Mouse (Mus musculus) neural tube, embryonic 15.5 days (tissue): ENCODE results near the gene Xxylt1. TPM values are rescaled to one million over a fixed set of nuclear protein-coding genes. Genes with fewer than 3 reads are reported as not detected.

ENCODE experiments used
- ATAC-seq: fragments of 200-750 bp; cut with Nextera tagmentation; 2 replicates; pipeline ENCODE4 v1.8.0; 2017; ENCODE audit warnings: mild to moderate bottlenecking, moderate TSS enrichment, moderate library complexity; ENCODE audit not compliant: low FRiP score
- H3K27ac ChIP-seq: fragments of 300-500 bp; sonication (generic); replicated peaks from 2 replicates; pipeline ENCODE4 v1.5.1; 2015; ENCODE audit warnings: mild to moderate bottlenecking, inconsistent platforms
- H3K27me3 ChIP-seq: fragments of 300-500 bp; sonication (generic); replicated peaks from 2 replicates; pipeline ENCODE4 v1.6.1; 2015; ENCODE audit warnings: inconsistent platforms
- H3K36me3 ChIP-seq: fragments of 300-500 bp; sonication (generic); 2 replicates; pipeline ENCODE4 v1.6.1; 2015; ENCODE audit warnings: inconsistent platforms
- H3K4me1 ChIP-seq: fragments of 300-500 bp; sonication (generic); 2 replicates; pipeline ENCODE4 v1.6.1; 2015; ENCODE audit warnings: inconsistent platforms
- H3K4me2 ChIP-seq: fragments of 300-500 bp; sonication (generic); 2 replicates; pipeline ENCODE4 v1.6.1; 2015; ENCODE audit warnings: inconsistent platforms, mild to moderate bottlenecking, moderate library complexity
- H3K4me3 ChIP-seq: fragments of 300-500 bp; sonication (generic); replicated peaks from 2 replicates; pipeline ENCODE4 v1.5.1; 2015; ENCODE audit warnings: mild to moderate bottlenecking, inconsistent platforms
- H3K9ac ChIP-seq: fragments of 300-500 bp; sonication (generic); replicated peaks from 2 replicates; pipeline ENCODE4 v1.6.1; 2015; ENCODE audit warnings: mild to moderate bottlenecking, inconsistent platforms
- H3K9me3 ChIP-seq: fragments of 300-500 bp; sonication (generic); replicated peaks from 2 replicates; pipeline ENCODE4 v1.6.1; 2016; ENCODE audit warnings: inconsistent platforms
- WGBS: fragments of 180-500 bp; shearing (Covaris S2); methylation state at CpG from one replicate; pipeline ENCODE4 v1.1.7; 2015; ENCODE audit warnings: mixed read lengths; 5-methylcytosine and 5-hydroxymethylcytosine counted together
- polyA plus RNA-seq: library from polyadenylated mRNA; unstranded; fragments of >200 nt; fragmentation: Nextera tagmentation; extraction: Ambion mirVana; gene quantifications from 2 replicates; pipeline ENCODE4 v1.2.1, GENCODE M21; 2015

Gene Xxylt1
- polyA plus RNA-seq, 1 experiment from 2014 or later: 16.3 TPM

- Histone ChIP-seq H3K36me3 (no peaks in the 10 kb centered on the region), H3K4me2 (no peak overlapping the region), H3K4me1 (peaks cover 10% of the 10 kb centered on the region), H3K9me3 (no peaks in the 10 kb centered on the region), H3K4me3 (no peak overlapping the region), H3K9ac (no peak overlapping the region), H3K27ac (no peak overlapping the region), H3K27me3 (no peaks in the 10 kb centered on the region)
- WGBS: 70% methylated on average over 5 of the region's 5 CpGs
- ATAC-seq: no peak
Measured at GRCm38 (mm10) chr16:30966684-30967083, 114.5 kb downstream of the Xxylt1 start.

DNA sequence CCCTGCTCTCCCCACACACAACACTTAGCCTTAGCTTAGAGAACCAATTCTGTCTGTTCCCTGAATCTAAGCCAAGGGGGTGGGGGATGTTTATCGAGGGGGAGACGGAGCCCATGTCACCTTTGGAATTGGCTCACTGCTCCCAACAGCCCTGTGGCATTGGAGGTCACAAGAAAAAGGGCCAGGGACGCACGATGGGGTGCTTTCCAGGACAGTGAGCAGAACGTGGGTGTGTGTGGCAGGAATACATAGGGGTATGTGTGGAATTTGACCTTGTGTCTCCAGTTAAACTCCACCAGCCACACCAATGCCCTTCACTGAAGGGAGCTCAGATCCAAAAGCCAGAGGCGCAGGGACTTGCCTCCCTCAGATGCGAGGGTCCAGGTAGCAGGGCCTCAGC, 116.3 kb downstream of the Xxylt1 start:
- Histone ChIP-seq H3K4me2 (no peak overlapping the region), H3K36me3 (no peaks in the 10 kb centered on the region), H3K4me1 (peaks cover 10% of the 10 kb centered on the region), H3K9ac (no peak overlapping the region), H3K4me3 (no peak overlapping the region), H3K27ac (no peak overlapping the region), H3K27me3 (no peaks in the 10 kb centered on the region), H3K9me3 (no peaks in the 10 kb centered on the region)
- 80% methylated on average over 7 of the region's 7 CpGs for WGBS
- no peak for ATAC-seq

DNA sequence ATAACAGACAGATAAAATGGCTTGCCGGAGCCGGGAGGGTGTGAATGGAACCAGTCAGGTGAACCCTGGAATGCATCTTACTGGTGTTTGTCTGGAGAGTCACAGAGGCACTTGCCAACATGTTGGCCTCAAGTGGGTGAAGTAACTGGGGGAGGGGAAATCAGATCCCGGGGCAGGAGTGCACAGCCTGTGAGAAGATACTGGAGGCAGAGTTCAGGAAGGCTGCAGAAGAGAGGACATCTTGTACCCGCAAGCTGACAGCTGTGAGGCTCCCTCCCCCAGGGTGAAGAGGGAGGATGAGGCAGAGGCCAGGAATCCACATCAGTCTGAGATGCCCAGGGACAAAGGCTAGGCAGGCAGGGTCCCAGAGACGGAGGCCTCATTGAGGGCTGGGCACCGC, 116.8 kb downstream of the Xxylt1 start:
- no peaks in the 10 kb centered on the region for H3K9me3 ChIP-seq
- ATAC-seq: no peak
- peaks cover 5% of the 10 kb centered on the region for H3K4me1 ChIP-seq
- no peak overlapping the region for H3K9ac ChIP-seq
- H3K27me3 ChIP-seq: no peaks in the 10 kb centered on the region
- WGBS: 87% methylated on average over 6 of the region's 6 CpGs
- H3K27ac ChIP-seq: no peak overlapping the region
- H3K36me3 ChIP-seq: no peaks in the 10 kb centered on the region
- H3K4me2 ChIP-seq: no peak overlapping the region
- H3K4me3 ChIP-seq: no peak overlapping the region

DNA sequence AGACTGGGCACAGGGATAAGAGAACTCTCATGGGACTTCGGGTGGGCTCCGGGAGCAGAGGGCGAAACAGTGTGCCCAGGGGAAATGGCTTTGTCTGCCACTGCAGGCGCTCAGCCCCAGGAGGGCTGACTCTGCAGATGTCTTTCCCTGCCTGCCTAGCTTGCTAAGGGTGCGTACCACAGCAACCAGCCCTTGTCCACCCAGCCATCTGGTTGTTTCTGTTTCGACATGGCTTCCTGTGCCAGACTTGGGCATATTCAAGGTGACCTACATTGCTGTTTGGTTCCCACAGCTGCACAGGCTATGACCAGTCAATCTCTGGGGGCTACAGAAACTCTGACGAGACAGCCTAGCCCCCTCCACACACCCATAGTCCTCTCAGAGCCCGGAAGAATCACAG, 118.7 kb downstream of the Xxylt1 start:
- no peak overlapping the region for H3K27ac ChIP-seq
- no peak overlapping the region for H3K4me2 ChIP-seq
- no peaks in the 10 kb centered on the region for H3K4me1 ChIP-seq
- WGBS: 88% methylated on average over 8 of the region's 8 CpGs
- no peaks in the 10 kb centered on the region for H3K36me3 ChIP-seq
- no peaks in the 10 kb centered on the region for H3K27me3 ChIP-seq
- no peak overlapping the region for H3K4me3 ChIP-seq
- H3K9ac ChIP-seq: no peak overlapping the region
- ATAC-seq: no peak
- no peaks in the 10 kb centered on the region for H3K9me3 ChIP-seq

- 89% methylated on average over 8 of the region's 8 CpGs for WGBS
- H3K27ac ChIP-seq: no peak overlapping the region
Measured at GRCm38 (mm10) chr16:30961176-30961575, 120.1 kb downstream of the Xxylt1 start.

GRCm38 (mm10) chr16:30960266-30960665, 121.0 kb downstream of the Xxylt1 start:
- Histone ChIP-seq H3K4me2 (no peak overlapping the region), H3K4me3 (no peak overlapping the region), H3K9me3 (no peaks in the 10 kb centered on the region), H3K27me3 (no peaks in the 10 kb centered on the region), H3K4me1 (no peaks in the 10 kb centered on the region), H3K9ac (no peak overlapping the region), H3K36me3 (0 out of 2 replicates have a peak, but pooled peaks cover 4% of the 10 kb centered on the region), H3K27ac (no peak overlapping the region)
- WGBS: 77% methylated on average over 4 of the region's 4 CpGs
- ATAC-seq: no peak

More at GRCm38 (mm10) chr16:30961176-30961575, 120.1 kb downstream of the Xxylt1 start:
- ATAC-seq: no peak
- Histone ChIP-seq H3K36me3 (0 out of 2 replicates have a peak, but pooled peaks cover 4% of the 10 kb centered on the region), H3K9me3 (no peaks in the 10 kb centered on the region), H3K4me1 (no peaks in the 10 kb centered on the region), H3K4me2 (no peak overlapping the region), H3K9ac (no peak overlapping the region), H3K27me3 (no peaks in the 10 kb centered on the region), H3K4me3 (no peak overlapping the region)

DNA sequence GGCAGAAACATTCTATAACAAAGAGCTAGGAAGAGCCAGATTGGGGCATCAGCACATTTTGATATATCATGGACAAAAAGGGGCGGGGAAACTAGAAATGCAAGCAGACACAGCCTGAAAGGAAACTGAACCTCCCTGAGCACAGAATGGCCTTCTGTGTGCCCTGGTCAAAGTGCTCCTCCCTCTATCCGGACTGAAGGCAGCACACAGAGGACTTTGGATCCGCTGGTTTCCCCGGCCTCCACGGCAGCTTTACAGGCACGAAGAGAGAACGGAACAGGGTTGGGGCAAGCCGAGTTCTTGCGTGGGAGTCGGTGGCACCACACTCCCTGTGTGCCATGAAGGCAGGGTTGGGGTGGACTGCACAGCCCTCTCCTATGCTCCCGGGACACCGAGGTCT, 121.5 kb downstream of the Xxylt1 start:
- Histone ChIP-seq H3K36me3 (0 out of 2 replicates have a peak, but pooled peaks cover 4% of the 10 kb centered on the region), H3K4me2 (no peak overlapping the region), H3K9me3 (no peaks in the 10 kb centered on the region), H3K4me3 (no peak overlapping the region), H3K27ac (no peak overlapping the region), H3K9ac (no peak overlapping the region), H3K27me3 (no peaks in the 10 kb centered on the region), H3K4me1 (no peaks in the 10 kb centered on the region)
- no peak for ATAC-seq
- WGBS: 93% methylated on average over 12 of the region's 12 CpGs

DNA sequence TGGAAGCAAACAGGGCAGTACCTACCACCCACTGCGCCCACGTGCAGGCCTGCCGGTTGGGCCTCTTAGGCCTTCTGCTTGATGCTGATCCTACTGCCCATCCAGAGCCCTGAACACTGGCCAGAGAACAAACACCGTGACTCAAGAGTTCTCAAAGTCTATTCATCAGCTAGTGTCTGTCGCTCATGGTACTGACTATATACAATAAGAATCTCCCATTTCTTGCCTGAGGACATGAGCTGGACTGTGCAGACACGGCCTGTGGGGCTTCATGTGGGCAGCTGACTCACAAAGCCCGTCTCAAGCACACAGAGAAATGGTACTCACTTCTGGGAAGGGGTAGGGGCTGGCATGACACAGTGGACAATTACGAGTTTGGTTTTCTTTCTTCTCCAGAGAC, 125.1 kb downstream of the Xxylt1 start:
- no peaks in the 10 kb centered on the region for H3K4me1 ChIP-seq
- H3K9ac ChIP-seq: no peak overlapping the region
- WGBS: 88% methylated on average over 8 of the region's 8 CpGs
- no peak for ATAC-seq
- no peak overlapping the region for H3K4me2 ChIP-seq
- peak overlapping the region; percentile 42 for H3K27ac ChIP-seq
- no peaks in the 10 kb centered on the region for H3K27me3 ChIP-seq
- 0 out of 2 replicates have a peak, but pooled peaks cover 4% of the 10 kb centered on the region for H3K36me3 ChIP-seq
- no peak overlapping the region for H3K4me3 ChIP-seq
- no peaks in the 10 kb centered on the region for H3K9me3 ChIP-seq

- H3K4me3 ChIP-seq: no peak overlapping the region
- H3K27me3 ChIP-seq: no peaks in the 10 kb centered on the region
- H3K4me1 ChIP-seq: no peaks in the 10 kb centered on the region
- H3K9ac ChIP-seq: no peak overlapping the region
- no peak overlapping the region for H3K4me2 ChIP-seq
- 82% methylated on average over 1 of the region's 1 CpGs for WGBS
- ATAC-seq: no peak
- no peaks in the 10 kb centered on the region for H3K9me3 ChIP-seq
- H3K36me3 ChIP-seq: no peaks in the 10 kb centered on the region
- no peak overlapping the region for H3K27ac ChIP-seq
Measured at GRCm38 (mm10) chr16:30948636-30949035, 132.6 kb downstream of the Xxylt1 start.

GRCm38 (mm10) chr16:30948216-30948615, 133.0 kb downstream of the Xxylt1 start:
- no peak for ATAC-seq
- H3K9me3 ChIP-seq: no peaks in the 10 kb centered on the region
- no peaks in the 10 kb centered on the region for H3K27me3 ChIP-seq
- H3K36me3 ChIP-seq: no peaks in the 10 kb centered on the region
- no peaks in the 10 kb centered on the region for H3K4me1 ChIP-seq
- no peak overlapping the region for H3K4me2 ChIP-seq
- no peak overlapping the region for H3K4me3 ChIP-seq
- H3K27ac ChIP-seq: no peak overlapping the region
- no peak overlapping the region for H3K9ac ChIP-seq
- 94% methylated on average over 4 of the region's 4 CpGs for WGBS

DNA sequence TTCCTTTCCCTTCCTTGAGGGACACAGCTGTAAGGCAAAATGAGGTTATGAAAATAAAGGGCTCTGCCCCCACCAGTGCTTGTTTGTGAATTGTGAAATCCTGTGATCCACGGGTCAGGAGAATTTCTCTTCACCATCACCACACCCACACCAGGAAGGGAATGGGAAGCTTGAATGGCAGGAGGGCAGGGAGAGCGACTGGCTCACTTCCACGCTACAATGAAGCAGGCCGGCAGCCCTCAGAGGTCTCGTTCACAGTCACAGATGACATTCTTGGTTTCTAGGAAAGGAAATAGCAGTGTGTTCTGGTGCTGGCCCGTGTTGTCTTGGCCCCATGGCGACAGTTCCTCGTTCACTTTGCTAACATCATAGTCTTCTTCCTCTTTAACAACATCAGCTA, 136.3 kb downstream of the Xxylt1 start:
- no peak for ATAC-seq
- WGBS: 79% methylated on average over 8 of the region's 8 CpGs
- Histone ChIP-seq H3K4me1 (0 out of 2 replicates have a peak, but pooled peaks cover 2% of the 10 kb centered on the region), H3K36me3 (no peaks in the 10 kb centered on the region), H3K9ac (no peak overlapping the region), H3K27me3 (no peaks in the 10 kb centered on the region), H3K4me3 (no peak overlapping the region), H3K27ac (no peak overlapping the region), H3K9me3 (no peaks in the 10 kb centered on the region), H3K4me2 (no peak overlapping the region)

DNA sequence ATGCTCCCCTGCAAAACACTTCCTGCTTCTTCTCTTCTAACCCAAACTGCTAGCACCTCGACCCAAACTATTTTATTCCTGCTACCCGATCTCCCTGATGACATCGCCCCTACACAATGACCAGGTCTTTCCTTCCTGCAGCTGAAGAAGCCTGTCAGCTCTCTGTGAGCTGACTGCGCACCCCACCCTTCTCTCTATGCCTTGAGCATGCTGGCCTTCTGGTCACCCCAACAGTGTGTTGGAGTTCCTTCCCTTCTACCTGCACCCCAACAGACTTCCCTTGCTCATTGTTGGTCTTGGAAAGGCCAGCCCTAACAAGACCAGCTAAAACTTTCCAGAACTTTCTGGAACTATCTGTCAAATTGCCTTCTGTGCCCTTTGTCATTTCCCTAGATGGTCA, 137.3 kb downstream of the Xxylt1 start:
- 86% methylated on average over 4 of the region's 4 CpGs for WGBS
- no peaks in the 10 kb centered on the region for H3K9me3 ChIP-seq
- no peaks in the 10 kb centered on the region for H3K27me3 ChIP-seq
- H3K4me2 ChIP-seq: no peak overlapping the region
- no peak for ATAC-seq
- no peaks in the 10 kb centered on the region for H3K36me3 ChIP-seq
- no peak overlapping the region for H3K9ac ChIP-seq
- no peak overlapping the region for H3K4me3 ChIP-seq
- H3K4me1 ChIP-seq: peaks cover 6% of the 10 kb centered on the region; the same call in 1 of the 2 replicates
- H3K27ac ChIP-seq: no peak overlapping the region

DNA sequence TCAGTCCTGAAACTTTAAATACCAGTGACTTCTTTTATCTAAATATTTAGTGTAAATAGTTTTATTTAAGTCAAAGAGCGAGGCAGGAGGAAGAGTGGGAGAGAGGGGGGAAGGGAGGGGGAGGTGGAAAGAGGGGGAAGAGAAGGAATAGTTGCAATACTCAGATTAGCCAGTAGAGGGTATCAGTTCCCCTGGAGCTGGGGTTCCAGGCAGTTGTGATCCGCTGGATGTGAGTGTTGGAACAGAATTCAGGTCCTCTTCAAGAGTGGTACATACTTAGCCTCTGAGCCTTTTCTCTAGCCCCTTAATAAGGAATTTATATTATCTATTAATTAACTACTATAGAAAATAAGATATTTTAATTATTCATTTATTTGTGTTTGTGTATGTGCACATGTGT, 140.5 kb downstream of the Xxylt1 start:
- 74% methylated on average over 2 of the region's 2 CpGs for WGBS
- Histone ChIP-seq H3K9ac (no peak overlapping the region), H3K36me3 (no peaks in the 10 kb centered on the region), H3K9me3 (no peaks in the 10 kb centered on the region), H3K4me3 (no peak overlapping the region), H3K27ac (no peak overlapping the region), H3K4me1 (peaks cover 7% of the 10 kb centered on the region; the same call in 1 of the 2 replicates), H3K27me3 (no peaks in the 10 kb centered on the region), H3K4me2 (no peak overlapping the region)
- no peak for ATAC-seq
